In the genomic region with DNA sequence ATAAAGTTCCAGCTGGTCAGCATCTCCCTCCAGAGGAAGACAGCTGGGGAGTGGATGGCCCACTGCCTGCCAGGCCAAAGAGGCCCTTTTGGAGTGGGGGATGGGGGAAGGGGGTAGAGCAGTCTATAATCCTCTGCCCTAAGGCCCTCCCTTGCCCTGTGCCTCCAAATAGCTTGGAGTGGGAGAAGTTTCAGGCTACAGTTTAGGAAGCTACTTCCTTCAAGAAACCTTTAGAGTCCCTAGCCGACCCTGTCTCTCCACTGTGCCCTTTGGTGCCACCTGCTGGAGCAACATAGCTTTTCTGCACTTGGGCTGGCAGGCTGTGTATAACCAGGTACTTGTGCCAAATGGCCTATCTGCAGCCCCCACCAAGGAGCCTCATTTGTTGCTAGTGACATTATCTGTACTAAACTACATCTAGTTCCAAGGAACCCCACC, we compare ENCODE assay signal across 8 mouse cellular contexts. TPM values are rescaled to one million over a fixed set of nuclear protein-coding genes. Genes with fewer than 3 reads are reported as not detected.
A peak's percentile ranks its signal among the peaks of the same experiment; 100 is the strongest.
DNase-seq lines count a peak whose midpoint lies in the region; ATAC-seq and TF ChIP-seq lines count a peak whose summit lies in the region.

No protein-coding gene starts in this region.

- intact Hi-C loops in heart, postnatal 14 days (cut with DNase I): no loop called here

- H3K9me3 ChIP-seq in forebrain, embryonic 10.5 days: no peaks in the 10 kb centered on the region

- no peaks in the 10 kb centered on the region for H3K27me3 ChIP-seq in forebrain, embryonic 10.5 days (ENCODE audit: poor library complexity, severe bottlenecking)

- H3K4me1 ChIP-seq in forebrain, embryonic 10.5 days: peaks cover 24% of the 10 kb centered on the region

- no peak overlapping the region for H3K4me3 ChIP-seq in forebrain, embryonic 10.5 days

- peak overlapping the region; percentile 70 for H3K27ac ChIP-seq in forebrain, embryonic 10.5 days

- H3K36me3 ChIP-seq in forebrain, embryonic 10.5 days (replicated peaks): peaks cover 46% of the 10 kb centered on the region

- DNase-seq in CD4-positive, CD25-positive, alpha-beta regulatory T cell, adult 2 months (ENCODE audit: low read depth, low spot score): peak; percentile 75
- peak; percentile 78 for DNase-seq in brain, embryonic 14.5 days (ENCODE audit: low read depth)
- peak; percentile 75 for DNase-seq in forebrain, embryonic 10.5 days (ENCODE audit: extremely low spot score, low spot score)
- peak; percentile 79 to 85 for DNase-seq in heart, postnatal 14 days
- DNase-seq in layer of hippocampus, adult 9-10 months (ENCODE audit: low spot score): peak; percentile 31
- DNase-seq in lung, postnatal 4 days: peak; percentile 83 to 87
- peak; percentile 65 for DNase-seq in skeletal muscle tissue, adult 2 months (ENCODE audit: low read depth, low spot score)

- no peak for TF ChIP-seq POLR2A in brain, embryonic 14.5 days (IDR thresholded peaks at IDR 0.05; ENCODE audit: borderline replicate concordance, extremely low read depth, insufficient read depth, insufficient read length, poor library complexity, severe bottlenecking)

- 7% methylated on average over 1 of the region's 1 CpGs for WGBS in forebrain, embryonic 10.5 days

- TF ChIP-seq CTCF in brain, embryonic 14.5 days (IDR thresholded peaks at IDR 0.05; ENCODE audit: borderline replicate concordance, extremely low read depth, insufficient read depth, insufficient read length): peak; percentile 80

- no peak for ATAC-seq in CD4-positive, CD25-positive, alpha-beta regulatory T cell, adult 4 months

RNA-seq across cellular contexts. Expression of a gene that starts 15.4 kb away (rescaled TPM):
- polyA plus RNA-seq in CD4-positive, CD25-positive, alpha-beta regulatory T cell, adult 4 months (2017; shearing (Covaris generic)): not detected
- polyA plus RNA-seq in brain, embryonic 14.5 days (2012; rRNA removed): 8.3 and 12.1 TPM in 2 replicates
- polyA plus RNA-seq in forebrain, embryonic 10.5 days (2016; fragmentation: Nextera tagmentation; extraction: Ambion mirVana): 12.3 and 15.6 TPM in 2 replicates
- 1 to 10 TPM in 1 of 2 experiments, under 1 TPM in 1; 0.53 to 1.0 TPM for total RNA-seq in heart, postnatal 14 days (2021)

RNA-seq across cellular contexts. Expression of a gene that starts 31.9 kb away (rescaled TPM):
- polyA plus RNA-seq in CD4-positive, CD25-positive, alpha-beta regulatory T cell, adult 4 months (2017; shearing (Covaris generic)): 10 to 100 TPM; 33.7 to 36.8 TPM
- 210 and 236 TPM in 2 replicates for polyA plus RNA-seq in brain, embryonic 14.5 days (2012; rRNA removed)
- 65.3 and 73.4 TPM in 2 replicates for polyA plus RNA-seq in forebrain, embryonic 10.5 days (2016; fragmentation: Nextera tagmentation; extraction: Ambion mirVana)
- 10 to 100 TPM; 57.2 to 57.8 TPM for total RNA-seq in heart, postnatal 14 days (2021)

RNA-seq across cellular contexts. Expression of a gene that starts 37.2 kb away (rescaled TPM):
- polyA plus RNA-seq in CD4-positive, CD25-positive, alpha-beta regulatory T cell, adult 4 months (2017; shearing (Covaris generic)): 1 to 10 TPM in 1 of 2 experiments, under 1 TPM in 1; 0.97 to 1.5 TPM
- 40.0 and 46.2 TPM in 2 replicates for polyA plus RNA-seq in brain, embryonic 14.5 days (2012; rRNA removed)
- polyA plus RNA-seq in forebrain, embryonic 10.5 days (2016; fragmentation: Nextera tagmentation; extraction: Ambion mirVana): 12.9 and 18.5 TPM in 2 replicates
- total RNA-seq in heart, postnatal 14 days (2021): 10 to 100 TPM; 14.9 to 16.3 TPM

Comparison
In these comparisons a context has a peak if more than half of its experiments do, and no peak if none do; other contexts are left out.
1. DNase-seq: peak in every context shown above with its lines; median percentile 85 in lung, postnatal 4 days; 82 in heart, postnatal 14 days; 78 in brain, embryonic 14.5 days; 75 in CD4-positive, CD25-positive, alpha-beta regulatory T cell, adult 2 months; 75 in forebrain, embryonic 10.5 days; 65 in skeletal muscle tissue, adult 2 months; 31 in layer of hippocampus, adult 9-10 months.